Mouse (Mus musculus): ENCODE measurements at regions not wholly inside any gene's neighbourhood (a gene's known extent, or its start where the extent isn't known, plus 50 kb on each side); places are given as distances from the start of the nearest gene placed in this dataset.

- Histone ChIP-seq H3K9me3 (no peaks in the 10 kb centered on the region), H3K36me3 (no peaks in the 10 kb centered on the region), H3K27ac (no peak overlapping the region), H3K4me2 (no peak overlapping the region), H3K4me3 (no peak overlapping the region), H3K27me3 (no peaks in the 10 kb centered on the region), H3K4me1 (0 out of 2 replicates have a peak, but pooled peaks cover 1% of the 10 kb centered on the region), H3K9ac (no peak overlapping the region)
- ATAC-seq (ENCODE audit: insufficient number of reproducible peaks, insufficient read depth, low FRiP score, low TSS enrichment, low read depth) = no peak
- 79% methylated on average over 4 of the region's 4 CpGs for WGBS
These were observed 90.2 kb upstream of the Tmtc1 start for GRCm38 (mm10) chr6:148534364-148534763.

GRCm38 (mm10) chr6:148531068-148531467, 86.9 kb upstream of the Tmtc1 start:
- WGBS = 90% methylated on average over 1 of the region's 1 CpGs
- no peaks in the 10 kb centered on the region for H3K27me3 ChIP-seq
- no peak for ATAC-seq (ENCODE audit: insufficient number of reproducible peaks, insufficient read depth, low FRiP score, low TSS enrichment, low read depth)
- H3K4me1 ChIP-seq = no peaks in the 10 kb centered on the region
- H3K9ac ChIP-seq = no peak overlapping the region
- no peaks in the 10 kb centered on the region for H3K9me3 ChIP-seq
- no peak overlapping the region for H3K4me2 ChIP-seq
- no peak overlapping the region for H3K27ac ChIP-seq
- no peaks in the 10 kb centered on the region for H3K36me3 ChIP-seq
- no peak overlapping the region for H3K4me3 ChIP-seq

- no peak overlapping the region for H3K4me2 ChIP-seq
- H3K4me3 ChIP-seq = no peak overlapping the region
- H3K9ac ChIP-seq = no peak overlapping the region
- no peaks in the 10 kb centered on the region for H3K9me3 ChIP-seq
- no peak for ATAC-seq (ENCODE audit: insufficient number of reproducible peaks, insufficient read depth, low FRiP score, low TSS enrichment, low read depth)
- no peaks in the 10 kb centered on the region for H3K4me1 ChIP-seq
- H3K27ac ChIP-seq = no peak overlapping the region
- 46% methylated on average over 2 of the region's 2 CpGs for WGBS
- H3K36me3 ChIP-seq = no peaks in the 10 kb centered on the region
- no peaks in the 10 kb centered on the region for H3K27me3 ChIP-seq
These were observed 84.4 kb upstream of the Tmtc1 start for GRCm38 (mm10) chr6:148528611-148529010.

GRCm38 (mm10) chr6:148522893-148523292, 78.7 kb upstream of the Tmtc1 start:
- H3K36me3 ChIP-seq = no peaks in the 10 kb centered on the region
- H3K9ac ChIP-seq = no peak overlapping the region
- H3K27ac ChIP-seq = no peak overlapping the region
- 75% methylated on average over 1 of the region's 1 CpGs for WGBS
- no peaks in the 10 kb centered on the region for H3K9me3 ChIP-seq
- no peak overlapping the region for H3K4me2 ChIP-seq
- no peak overlapping the region for H3K4me3 ChIP-seq
- no peak for ATAC-seq (ENCODE audit: insufficient number of reproducible peaks, insufficient read depth, low FRiP score, low TSS enrichment, low read depth)
- no peaks in the 10 kb centered on the region for H3K27me3 ChIP-seq
- H3K4me1 ChIP-seq = no peaks in the 10 kb centered on the region

- H3K4me1 ChIP-seq = no peaks in the 10 kb centered on the region; the same call in 1 of the 2 replicates
- no peak overlapping the region for H3K9ac ChIP-seq
- no peak overlapping the region for H3K4me3 ChIP-seq
- no peaks in the 10 kb centered on the region for H3K27me3 ChIP-seq
- no peak overlapping the region for H3K27ac ChIP-seq
- no peaks in the 10 kb centered on the region for H3K9me3 ChIP-seq
- WGBS = 82% methylated on average over 2 of the region's 2 CpGs
- no peak for ATAC-seq (ENCODE audit: insufficient number of reproducible peaks, insufficient read depth, low FRiP score, low TSS enrichment, low read depth)
- no peak overlapping the region for H3K4me2 ChIP-seq
- H3K36me3 ChIP-seq = no peaks in the 10 kb centered on the region
These were observed 73.5 kb upstream of the Tmtc1 start for GRCm38 (mm10) chr6:148517536-148518245.

- no peak overlapping the region for H3K4me3 ChIP-seq
- H3K4me2 ChIP-seq = no peak overlapping the region
- no peak overlapping the region for H3K9ac ChIP-seq
- no peaks in the 10 kb centered on the region for H3K36me3 ChIP-seq
- H3K9me3 ChIP-seq = no peaks in the 10 kb centered on the region
- ATAC-seq (ENCODE audit: insufficient number of reproducible peaks, insufficient read depth, low FRiP score, low TSS enrichment, low read depth) = no peak
- H3K27ac ChIP-seq = no peak overlapping the region
- no peaks in the 10 kb centered on the region; the same call in 1 of the 2 replicates for H3K4me1 ChIP-seq
- H3K27me3 ChIP-seq = no peaks in the 10 kb centered on the region
- WGBS = 75% methylated on average over 4 of the region's 4 CpGs
These were observed 72.5 kb upstream of the Tmtc1 start for GRCm38 (mm10) chr6:148516654-148517053.

GRCm38 (mm10) chr6:148515105-148515504, 70.9 kb upstream of the Tmtc1 start:
- H3K9ac ChIP-seq = no peak overlapping the region
- no peaks in the 10 kb centered on the region for H3K9me3 ChIP-seq
- H3K4me3 ChIP-seq = no peak overlapping the region
- H3K4me2 ChIP-seq = no peak overlapping the region
- no peaks in the 10 kb centered on the region; the same call in 1 of the 2 replicates for H3K4me1 ChIP-seq
- WGBS = 66% methylated on average over 6 of the region's 6 CpGs
- no peaks in the 10 kb centered on the region for H3K36me3 ChIP-seq
- H3K27ac ChIP-seq = no peak overlapping the region
- ATAC-seq (ENCODE audit: insufficient number of reproducible peaks, insufficient read depth, low FRiP score, low TSS enrichment, low read depth) = no peak
- no peaks in the 10 kb centered on the region for H3K27me3 ChIP-seq

GRCm38 (mm10) chr6:148514645-148515044, 70.5 kb upstream of the Tmtc1 start:
- Histone ChIP-seq H3K9me3 (no peaks in the 10 kb centered on the region), H3K4me2 (no peak overlapping the region), H3K36me3 (no peaks in the 10 kb centered on the region), H3K27me3 (no peaks in the 10 kb centered on the region), H3K27ac (no peak overlapping the region), H3K4me1 (no peaks in the 10 kb centered on the region; the same call in 1 of the 2 replicates), H3K9ac (no peak overlapping the region), H3K4me3 (no peak overlapping the region)
- no peak for ATAC-seq (ENCODE audit: insufficient number of reproducible peaks, insufficient read depth, low FRiP score, low TSS enrichment, low read depth)
- WGBS = 76% methylated on average over 1 of the region's 1 CpGs

GRCm38 (mm10) chr6:148514124-148514523, 69.9 kb upstream of the Tmtc1 start:
- 62% methylated on average over 6 of the region's 6 CpGs for WGBS
- ATAC-seq (ENCODE audit: insufficient number of reproducible peaks, insufficient read depth, low FRiP score, low TSS enrichment, low read depth) = no peak

GRCm38 (mm10) chr6:148513134-148513533, 68.9 kb upstream of the Tmtc1 start:
- Histone ChIP-seq H3K4me2 (no peak overlapping the region), H3K27me3 (no peaks in the 10 kb centered on the region), H3K9me3 (no peaks in the 10 kb centered on the region), H3K4me3 (no peak overlapping the region), H3K9ac (no peak overlapping the region), H3K36me3 (no peaks in the 10 kb centered on the region), H3K4me1 (no peaks in the 10 kb centered on the region; the same call in 1 of the 2 replicates), H3K27ac (no peak overlapping the region)
- ATAC-seq (ENCODE audit: insufficient number of reproducible peaks, insufficient read depth, low FRiP score, low TSS enrichment, low read depth) = no peak
- 42% methylated on average over 2 of the region's 2 CpGs for WGBS

More at GRCm38 (mm10) chr6:148514124-148514523, 69.9 kb upstream of the Tmtc1 start:
- no peaks in the 10 kb centered on the region for H3K36me3 ChIP-seq
- H3K4me1 ChIP-seq = no peaks in the 10 kb centered on the region; the same call in 1 of the 2 replicates
- no peak overlapping the region for H3K9ac ChIP-seq
- no peak overlapping the region for H3K4me2 ChIP-seq
- H3K9me3 ChIP-seq = no peaks in the 10 kb centered on the region
- H3K4me3 ChIP-seq = no peak overlapping the region
- no peak overlapping the region for H3K27ac ChIP-seq
- H3K27me3 ChIP-seq = no peaks in the 10 kb centered on the region

GRCm38 (mm10) chr6:148505325-148505724, 61.1 kb upstream of the Tmtc1 start:
- Histone ChIP-seq H3K27me3 (no peaks in the 10 kb centered on the region), H3K36me3 (no peaks in the 10 kb centered on the region), H3K9ac (no peak overlapping the region), H3K9me3 (no peaks in the 10 kb centered on the region), H3K4me2 (no peak overlapping the region), H3K4me3 (no peak overlapping the region), H3K4me1 (0 out of 2 replicates have a peak, but pooled peaks cover 5% of the 10 kb centered on the region), H3K27ac (no peak overlapping the region)
- ATAC-seq (ENCODE audit: insufficient number of reproducible peaks, insufficient read depth, low FRiP score, low TSS enrichment, low read depth) = no peak
- 80% methylated on average over 2 of the region's 2 CpGs for WGBS

Measured in embryonic facial prominence, embryonic 13.5 days (tissue).